Mouse (Mus musculus) cortical plate, adult 2 months (tissue): ENCODE measurements at regions not wholly inside any gene's neighbourhood (a gene's known extent, or its start where the extent isn't known, plus 50 kb on each side); places are given as distances from the start of the nearest gene placed in this dataset.

Experiments
- H3K27ac ChIP-seq: fragments of 200-500 bp; 2 replicates; pipeline ENCODE4 v1.5.1; 2012; ENCODE audit warnings: low read length, control low read depth, inconsistent platforms; ENCODE audit not compliant: insufficient read depth
- H3K4me1 ChIP-seq: fragments of 200-500 bp; 2 replicates; pipeline ENCODE4 v1.6.1; 2011; ENCODE audit warnings: low read length; ENCODE audit not compliant: control insufficient read depth, insufficient read depth
- H3K4me3 ChIP-seq: fragments of 200-500 bp; 2 replicates; pipeline ENCODE4 v1.5.1; 2011; ENCODE audit warnings: mild to moderate bottlenecking, low read length, control low read depth; ENCODE audit not compliant: insufficient read depth
- CTCF ChIP-seq: fragments of 200-500 bp; IDR thresholded peaks from 2 replicates; pipeline ENCODE4 v1.5.1; 2011; ENCODE audit warnings: mild to moderate bottlenecking, control low read depth, low read length; ENCODE audit not compliant: insufficient read depth; ENCODE audit errors: extremely low read depth
- POLR2A ChIP-seq: fragments of 200-500 bp; IDR thresholded peaks from 2 replicates; pipeline ENCODE4 v1.6.1; 2011; ENCODE audit warnings: mild to moderate bottlenecking, low read length, control low read depth; ENCODE audit not compliant: insufficient read depth; ENCODE audit errors: extremely low read depth

DNA sequence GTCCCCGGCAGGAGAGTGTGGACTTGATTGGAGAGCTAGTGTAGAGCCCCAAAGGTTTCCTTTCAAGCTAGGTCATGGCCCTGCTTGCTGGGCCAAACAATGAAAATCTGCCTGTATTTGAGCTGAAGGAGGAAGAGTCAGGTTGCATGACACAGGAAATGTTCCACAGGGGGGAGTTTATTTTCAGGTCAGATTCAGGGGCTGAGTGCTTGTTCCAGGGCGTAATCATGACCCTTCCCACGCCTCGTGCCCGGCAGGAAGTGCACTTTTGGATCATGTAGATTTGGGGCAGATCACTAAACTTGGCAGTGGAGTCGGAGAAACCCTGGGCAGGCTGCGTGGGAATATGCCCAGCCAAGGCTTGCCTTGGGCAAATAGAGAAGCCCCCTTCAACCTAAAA is 226.7 kb upstream of the Tgfbr2 start:
- no peaks in the 10 kb centered on the region for H3K4me1 ChIP-seq
- no peak overlapping the region for H3K27ac ChIP-seq
- no peak overlapping the region for H3K4me3 ChIP-seq
- no peak for TF ChIP-seq CTCF
- TF ChIP-seq POLR2A, result no peak

DNA sequence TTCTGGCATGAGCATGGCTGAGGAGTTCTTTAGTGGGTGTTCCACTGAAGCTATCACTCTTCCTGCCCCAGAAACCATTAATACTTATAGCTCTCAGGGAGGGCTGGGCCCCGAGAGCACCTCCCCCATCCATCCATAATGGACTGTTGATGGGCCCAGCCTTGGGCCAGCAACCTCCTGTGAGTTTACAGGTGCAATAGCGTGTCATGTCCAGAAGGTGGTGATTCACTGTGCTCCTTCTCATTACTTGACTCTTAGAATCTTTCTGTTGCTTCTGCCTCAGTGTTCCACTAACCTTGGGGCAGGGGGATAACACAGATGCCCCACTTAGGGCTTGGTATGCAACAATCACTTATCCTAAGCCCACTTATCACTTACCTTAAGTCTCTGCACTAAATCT is 225.1 kb upstream of the Tgfbr2 start:
- TF ChIP-seq POLR2A (no peak), CTCF (no peak)
- H3K27ac ChIP-seq, result no peak overlapping the region
- no peaks in the 10 kb centered on the region for H3K4me1 ChIP-seq
- H3K4me3 ChIP-seq, result no peak overlapping the region

DNA sequence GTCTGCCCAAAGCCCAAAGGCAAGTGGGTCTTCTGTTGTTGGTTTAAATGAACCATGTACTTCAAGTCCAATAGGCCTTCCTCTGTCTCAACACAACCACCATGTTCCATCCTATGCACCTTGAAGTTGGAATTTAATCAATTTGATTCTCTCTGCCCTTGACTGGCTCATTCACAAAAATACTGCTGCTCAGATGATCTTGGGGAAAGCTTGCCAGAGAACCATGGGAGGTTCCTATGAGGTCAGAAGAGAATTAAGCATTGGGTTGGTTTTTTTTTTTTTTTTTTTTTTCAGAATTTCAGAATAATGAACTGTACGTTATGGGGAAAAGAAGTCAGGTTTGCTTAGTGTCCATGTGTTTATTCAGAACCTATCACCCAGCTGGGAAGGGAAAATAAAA is 224.1 kb upstream of the Tgfbr2 start:
- Histone ChIP-seq H3K4me3 (no peak overlapping the region), H3K4me1 (no peaks in the 10 kb centered on the region), H3K27ac (no peak overlapping the region)
- no peak for TF ChIP-seq CTCF
- no peak for TF ChIP-seq POLR2A

DNA sequence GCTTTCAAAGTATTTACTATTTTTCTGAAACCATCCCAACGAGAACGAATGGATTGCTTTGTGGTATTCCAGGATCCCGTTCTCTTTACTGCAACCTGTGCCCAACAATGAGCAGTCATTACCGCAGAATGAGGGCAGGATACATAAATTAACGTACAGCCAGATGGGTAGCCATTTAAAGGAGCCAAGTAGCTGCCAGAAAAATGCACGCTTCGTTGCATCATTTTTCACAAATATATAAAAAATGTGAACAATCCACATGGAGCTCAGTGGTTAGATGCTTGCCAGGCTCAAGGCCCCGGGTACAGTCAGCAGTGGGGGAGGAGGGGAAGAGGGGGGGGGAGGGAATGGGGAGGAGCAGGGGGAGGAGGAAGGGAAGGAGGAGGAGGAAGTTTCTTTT is 217.1 kb upstream of the Tgfbr2 start:
- TF ChIP-seq POLR2A (no peak), CTCF (no peak)
- no peak overlapping the region for H3K4me3 ChIP-seq
- H3K4me1 ChIP-seq, result no peaks in the 10 kb centered on the region
- H3K27ac ChIP-seq, result no peak overlapping the region

DNA sequence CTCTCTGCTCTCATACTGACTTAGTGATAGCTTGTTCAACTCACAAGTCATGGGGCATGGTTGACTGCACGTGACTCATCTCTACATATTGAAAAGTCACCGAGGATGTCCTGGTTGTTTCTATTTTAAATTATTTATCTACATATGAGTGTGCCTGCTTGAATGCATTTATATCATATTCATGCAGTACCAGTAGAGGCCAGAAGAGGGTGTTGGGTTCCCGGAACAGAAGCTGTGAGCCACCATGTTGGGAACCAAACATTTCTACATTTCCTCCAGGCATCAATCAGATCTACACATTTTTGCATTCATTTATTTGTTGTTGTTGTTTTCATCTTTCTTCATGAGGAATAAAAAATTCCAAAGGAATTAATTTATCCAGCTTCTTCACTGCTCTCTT is 214.6 kb upstream of the Tgfbr2 start:
- H3K4me1 ChIP-seq, result no peaks in the 10 kb centered on the region
- H3K4me3 ChIP-seq, result no peak overlapping the region
- no peak for TF ChIP-seq CTCF
- no peak for TF ChIP-seq POLR2A

DNA sequence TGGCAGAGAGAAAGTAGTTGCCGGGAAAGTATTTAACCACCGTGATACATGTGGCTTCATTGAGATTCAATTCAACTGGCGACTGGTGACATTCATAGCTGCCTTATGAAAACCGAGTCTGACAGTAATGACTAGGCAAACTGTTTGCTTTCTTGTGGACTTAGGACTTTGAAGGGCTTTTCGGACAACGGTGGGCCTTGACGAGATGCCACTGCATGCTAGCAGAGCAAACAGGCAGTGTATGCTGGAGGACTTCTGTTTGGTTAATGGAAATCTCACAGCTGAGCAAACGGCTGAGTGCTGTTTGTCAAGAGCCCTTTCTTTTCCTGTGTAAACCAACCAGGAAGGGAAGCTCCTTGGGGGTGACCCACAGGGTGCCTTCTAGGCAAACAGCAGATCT is 213.7 kb upstream of the Tgfbr2 start:
- no peak for TF ChIP-seq CTCF
- no peak for TF ChIP-seq POLR2A
- no peak overlapping the region for H3K4me3 ChIP-seq
- H3K27ac ChIP-seq, result no peak overlapping the region
- H3K4me1 ChIP-seq, result no peaks in the 10 kb centered on the region

More for the DNA sequence above, 214.6 kb upstream of the Tgfbr2 start:
- no peak overlapping the region for H3K27ac ChIP-seq

DNA sequence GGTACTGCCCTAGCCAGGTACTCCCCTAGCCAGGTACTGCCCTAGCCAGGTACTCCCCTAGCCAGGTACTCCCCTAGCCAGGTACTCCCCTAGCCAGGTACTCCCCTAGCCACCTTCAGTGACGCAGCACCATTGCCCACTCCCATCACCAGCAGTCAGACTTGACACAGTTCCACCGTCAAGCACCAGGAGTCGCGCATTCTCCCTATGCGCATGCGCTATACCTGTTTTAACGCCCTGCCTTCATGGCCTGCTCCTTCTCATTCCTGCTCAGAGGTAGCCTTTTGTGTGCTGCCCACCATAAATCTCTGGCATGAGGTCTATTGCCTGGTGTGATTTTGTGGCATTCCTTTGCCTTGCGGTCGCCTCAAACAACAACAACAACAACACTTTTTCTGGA is 212.9 kb upstream of the Tgfbr2 start:
- TF ChIP-seq POLR2A (no peak), CTCF (no peak)
- no peaks in the 10 kb centered on the region for H3K4me1 ChIP-seq
- H3K27ac ChIP-seq, result no peak overlapping the region
- H3K4me3 ChIP-seq, result no peak overlapping the region

DNA sequence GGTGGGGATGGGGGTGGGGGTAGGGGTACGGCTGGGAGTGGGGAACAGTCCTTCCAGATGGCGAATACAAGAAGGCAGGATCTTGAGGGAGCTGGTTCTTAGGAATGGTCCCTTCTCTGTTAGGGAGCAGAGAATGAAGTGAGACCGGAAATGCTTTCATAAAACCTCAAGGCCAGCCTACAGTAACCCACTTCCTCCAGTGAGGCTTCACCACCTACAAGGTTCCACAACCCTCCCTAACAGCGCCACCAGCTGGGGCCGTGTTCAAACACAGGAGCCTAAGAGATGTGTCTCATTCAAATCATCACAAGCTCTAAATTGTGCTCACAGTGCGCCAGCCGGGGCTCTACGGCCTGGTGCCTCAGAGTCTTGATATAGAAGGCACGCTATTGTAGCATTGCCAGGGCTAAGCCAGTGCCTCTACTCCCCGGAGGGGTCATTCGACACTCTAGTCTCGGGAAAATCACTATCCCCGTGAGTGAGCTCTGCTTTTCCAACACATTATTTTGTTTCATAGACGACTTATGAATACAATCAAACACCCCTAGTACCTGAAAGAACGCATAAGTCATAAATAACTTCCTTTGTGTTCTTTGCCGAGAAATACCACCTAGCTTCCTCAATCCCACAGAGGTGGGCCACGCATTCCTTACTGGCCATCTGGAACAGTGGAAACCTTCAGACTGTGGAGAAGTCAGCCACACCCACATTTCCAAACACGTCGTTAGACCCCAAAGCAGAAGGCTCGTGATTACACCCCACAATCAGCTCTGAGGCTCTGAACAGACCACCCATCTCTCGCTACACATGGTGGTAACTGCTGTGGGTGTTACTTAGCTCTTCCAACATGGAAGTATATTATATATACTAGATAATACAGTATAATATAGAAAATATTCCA is 209.3 kb upstream of the Tgfbr2 start:
- H3K27ac ChIP-seq, result no peak overlapping the region
- TF ChIP-seq POLR2A (no peak), CTCF (peak; percentile 49)
- H3K4me1 ChIP-seq, result no peaks in the 10 kb centered on the region
- no peak overlapping the region for H3K4me3 ChIP-seq

DNA sequence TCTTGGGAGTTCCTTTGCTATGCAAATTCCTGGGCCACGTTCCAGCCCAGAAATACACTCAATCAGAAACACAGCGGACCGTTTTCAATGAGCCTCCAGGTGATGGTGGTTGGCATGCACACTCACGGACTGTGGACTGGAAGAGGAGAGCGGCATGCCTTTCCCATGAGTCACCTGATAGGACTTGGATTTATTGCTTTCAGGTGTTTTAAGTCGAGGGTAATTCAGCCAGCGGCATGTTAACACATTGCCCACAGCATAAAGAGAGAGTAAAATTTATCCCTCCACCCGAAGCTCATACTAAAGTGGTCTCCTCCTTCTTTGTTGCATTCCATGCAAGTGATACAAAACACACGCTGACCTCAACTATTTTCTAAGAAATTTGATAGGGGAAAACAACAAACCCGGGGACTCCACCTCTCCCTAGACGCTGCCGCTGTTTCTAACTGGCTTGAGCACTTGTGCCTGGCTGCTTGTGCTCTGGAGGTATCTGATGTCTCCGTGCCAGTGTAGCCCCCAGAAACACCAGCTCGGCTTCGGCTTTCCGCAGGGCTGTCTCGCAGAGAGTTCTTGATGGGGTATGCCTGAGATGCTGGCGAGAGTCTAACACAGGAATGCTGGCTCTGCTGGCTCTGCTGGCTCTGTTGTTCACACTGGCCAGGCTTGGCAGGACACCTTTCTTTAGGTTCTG is 208.4 kb upstream of the Tgfbr2 start:
- TF ChIP-seq POLR2A, result no peak
- no peak for TF ChIP-seq CTCF
- no peak overlapping the region for H3K4me3 ChIP-seq
- no peaks in the 10 kb centered on the region for H3K4me1 ChIP-seq
- H3K27ac ChIP-seq, result no peak overlapping the region

DNA sequence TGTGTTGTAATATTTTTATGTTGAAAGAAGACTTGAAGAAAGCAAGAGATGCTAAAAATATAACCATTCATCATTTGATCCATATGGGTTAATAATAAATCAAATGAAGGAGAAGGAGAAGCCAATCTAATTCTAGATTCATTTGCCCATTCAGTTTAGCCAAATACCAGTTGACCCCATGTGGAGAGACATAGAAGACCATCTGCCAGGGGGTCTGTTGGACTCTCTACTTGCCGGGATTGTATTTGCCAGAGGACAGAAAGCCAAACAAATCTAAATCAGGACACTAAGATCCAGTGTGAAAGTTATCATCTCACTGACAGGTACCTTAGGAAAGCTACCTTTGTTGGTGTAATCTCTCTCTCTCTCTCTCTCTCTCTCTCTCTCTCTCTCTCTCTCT is 202.5 kb upstream of the Tgfbr2 start:
- Histone ChIP-seq H3K27ac (no peak overlapping the region), H3K4me1 (no peaks in the 10 kb centered on the region), H3K4me3 (no peak overlapping the region)
- no peak for TF ChIP-seq POLR2A
- no peak for TF ChIP-seq CTCF
